Mouse (Mus musculus) megakaryocyte, embryonic 14.5 days (primary cell): ENCODE data around the gene Parp14.

Experiments
- FLI1 ChIP-seq: IDR thresholded peaks from 2 replicates; pipeline ENCODE4 v1.6.1; 2012; ENCODE audit warnings: low read length, inconsistent platforms, mixed read lengths
- GATA1 ChIP-seq: IDR thresholded peaks from 3 replicates; pipeline ENCODE4 v1.6.1; 2012; ENCODE audit warnings: mixed read lengths, low read length, inconsistent platforms, borderline replicate concordance

GRCm38 (mm10) chr16:35918721-35919543 lies 47.6 kb upstream of the Parp14 start:
- TF ChIP-seq GATA1 (no peak), FLI1 (no peak)
